Mouse (Mus musculus) lung, adult 2 months (tissue): Measurements from ENCODE around the gene Pdcd2l. TPM values are rescaled to one million over a fixed set of nuclear protein-coding genes. Genes with fewer than 3 reads are reported as not detected.
"Not testable (repeated sequence)": the region's sequence is repeated elsewhere in the genome, so short reads cannot be mapped to it uniquely, and the experiment has no call there.

Experiments used
- DNase-seq: peaks from one replicate; pipeline ENCODE4 v3.0.0; 2022
- H3K4me1 ChIP-seq: fragments of 200-500 bp; 2 replicates; pipeline ENCODE4 v1.6.1; 2011; ENCODE audit warnings: low read length; ENCODE audit not compliant: control insufficient read depth, insufficient read depth
- H3K4me3 ChIP-seq: fragments of 200-500 bp; replicated peaks from 2 replicates; pipeline ENCODE3; 2011; ENCODE audit warnings: low read depth, mild to moderate bottlenecking, control low read depth, low read length; ENCODE audit errors: extremely low read depth
- CTCF ChIP-seq: fragments of 200-500 bp; IDR thresholded peaks from 2 replicates; pipeline ENCODE4 v1.5.1; 2011; ENCODE audit warnings: mild to moderate bottlenecking, low read length, control low read depth; ENCODE audit not compliant: insufficient read depth
- POLR2A ChIP-seq: fragments of 200-500 bp; IDR thresholded peaks from 2 replicates; pipeline ENCODE4 v1.6.1; 2011; ENCODE audit warnings: low read depth, mild to moderate bottlenecking, control low read depth, low read length, borderline replicate concordance; ENCODE audit errors: extremely low read depth
- WGBS: fragments of 180-500 bp; shearing (Covaris S2); methylation state at CpG from one replicate; pipeline ENCODE4 v1.1.7; 2018; 5-methylcytosine and 5-hydroxymethylcytosine counted together
- polyA plus RNA-seq: library from polyadenylated mRNA; depleted of rRNA; stranded (reverse); fragments of >200 nt; gene quantifications from 2 replicates; pipeline ENCODE4 v1.2.3, GENCODE M21; 2012

Pdcd2l gene
- polyA plus RNA-seq, 1 experiment, result 23.7 TPM

DNA sequence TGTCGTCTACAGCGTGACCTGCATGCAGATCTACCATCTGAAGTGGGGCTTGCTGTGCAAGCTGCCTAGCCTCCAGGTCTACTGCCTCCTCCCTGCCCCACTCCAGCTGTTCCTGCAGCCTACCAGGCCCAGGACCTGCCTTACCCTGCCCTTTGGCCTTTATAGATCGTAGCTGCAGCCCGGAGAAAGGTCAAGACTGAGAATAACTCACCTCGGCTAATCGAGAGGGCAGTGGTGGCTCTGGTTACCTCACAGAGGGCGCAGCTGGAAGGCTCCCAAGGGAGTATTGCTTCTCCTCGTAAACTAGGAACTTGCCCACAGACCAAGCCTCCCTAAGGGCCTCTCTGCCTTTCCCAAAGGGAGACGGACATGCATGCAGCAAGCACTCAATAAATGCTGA lies 19.0 kb upstream of the Pdcd2l start:
- no peak overlapping the region for H3K4me3 ChIP-seq
- TF ChIP-seq POLR2A (no peak), CTCF (no peak)
- no peaks in the 10 kb centered on the region for H3K4me1 ChIP-seq
- WGBS, result 86% methylated on average over 9 of the region's 9 CpGs
- no peak for DNase-seq

DNA sequence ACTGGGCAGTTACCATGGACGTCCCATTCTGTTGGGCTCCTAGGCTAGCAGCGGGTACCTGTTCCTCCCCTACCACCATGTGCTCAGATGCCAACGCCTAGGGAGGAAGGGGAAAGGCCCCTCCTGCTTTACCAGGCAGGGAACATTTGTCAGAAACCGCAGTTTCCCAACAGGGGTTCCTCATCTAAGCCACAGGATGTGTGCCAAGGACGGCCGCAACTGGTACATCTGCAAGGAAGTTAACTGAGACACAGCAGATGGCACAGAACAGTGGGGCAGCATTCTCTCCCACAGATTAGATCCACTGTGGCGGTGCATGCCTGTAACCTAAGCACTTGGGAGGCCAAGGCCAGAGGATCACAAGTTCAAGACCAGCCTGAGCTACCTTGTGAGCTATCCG lies 18.2 kb upstream of the Pdcd2l start:
- Histone ChIP-seq H3K4me1 (no peaks in the 10 kb centered on the region), H3K4me3 (no peak overlapping the region)
- DNase-seq, result no peak
- TF ChIP-seq POLR2A (no peak), CTCF (no peak)
- 84% methylated on average over 8 of the region's 8 CpGs for WGBS

DNA sequence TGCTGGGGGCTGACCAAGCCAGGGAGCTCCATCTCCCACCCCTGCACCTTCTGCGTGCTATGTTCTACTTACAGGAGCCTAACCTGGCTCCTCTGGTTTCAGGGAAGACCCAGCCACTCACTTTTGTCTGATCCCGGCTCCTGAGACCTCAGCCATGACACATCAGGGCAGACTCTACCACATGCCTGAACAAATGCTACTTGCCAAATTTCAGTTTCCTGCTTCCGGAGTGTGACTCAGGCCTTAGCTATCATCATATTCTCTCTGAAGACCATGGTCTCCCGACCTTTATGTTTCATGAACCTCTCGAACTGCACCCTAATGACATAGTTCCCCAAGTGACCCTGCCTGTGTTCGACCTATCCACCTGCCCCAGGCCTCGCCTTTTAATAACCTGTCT lies 16.8 kb upstream of the Pdcd2l start:
- WGBS, result 69% methylated on average over 7 of the region's 7 CpGs
- DNase-seq, result no peak
- no peak overlapping the region for H3K4me3 ChIP-seq
- no peaks in the 10 kb centered on the region for H3K4me1 ChIP-seq
- TF ChIP-seq POLR2A (no peak), CTCF (no peak)

DNA sequence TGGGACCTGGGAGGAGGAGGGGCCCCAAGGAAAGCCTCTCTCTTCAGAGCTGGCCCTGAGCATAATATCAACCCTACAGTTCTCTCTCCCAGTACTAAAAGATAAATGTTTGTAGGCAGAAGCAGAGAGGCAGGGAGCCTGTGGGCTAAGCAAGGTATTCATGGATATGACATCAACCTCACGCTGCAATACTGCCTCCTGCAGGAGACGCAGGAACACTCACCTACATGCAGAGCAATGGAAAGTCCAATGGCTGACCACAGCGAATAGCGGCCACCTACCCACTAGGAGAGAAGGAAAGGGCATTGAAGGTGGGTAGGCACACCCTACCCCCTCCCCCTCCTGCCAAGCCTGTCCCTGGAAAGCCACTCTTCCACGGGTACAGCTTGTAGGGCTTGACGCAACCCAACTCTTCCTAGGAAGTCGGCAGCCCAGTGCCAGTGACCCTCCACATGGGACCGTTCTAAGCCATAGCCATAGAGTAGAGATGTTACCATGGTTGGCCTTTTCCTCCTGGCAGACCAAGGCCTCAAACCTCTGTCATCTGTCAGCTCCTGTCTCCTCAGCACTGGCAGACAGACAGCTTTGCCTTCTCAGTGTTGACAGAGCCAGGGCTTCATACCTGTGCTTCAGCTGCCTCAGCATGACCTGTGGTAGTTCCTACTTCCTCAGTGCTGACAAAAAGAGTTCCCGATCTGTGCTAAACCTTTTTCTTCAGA lies 11.7 kb upstream of the Pdcd2l start:
- DNase-seq, result no peak
- WGBS, result 89% methylated on average over 9 of the region's 9 CpGs
- Histone ChIP-seq H3K4me1 (no peaks in the 10 kb centered on the region), H3K4me3 (no peak overlapping the region)
- TF ChIP-seq POLR2A (no peak), CTCF (no peak)

DNA sequence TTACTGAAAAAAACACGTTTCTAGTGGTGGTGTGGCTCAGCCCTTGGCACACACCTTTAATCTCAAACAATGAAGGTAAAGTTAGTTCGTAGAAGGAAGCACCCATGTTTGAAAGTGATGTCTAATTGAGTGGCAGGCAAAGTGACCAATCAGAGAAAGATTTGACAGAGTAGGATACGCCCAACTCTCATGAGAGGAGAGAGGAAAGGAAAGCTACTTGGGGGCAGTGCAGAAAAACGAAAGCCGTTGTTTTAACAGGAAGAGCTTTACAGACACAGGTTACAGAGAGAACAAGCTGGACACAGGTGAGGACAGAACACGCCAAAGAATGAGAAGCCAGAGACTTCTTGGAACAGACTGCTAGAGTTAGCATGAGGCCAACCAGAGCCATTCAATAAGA lies 9.9 kb upstream of the Pdcd2l start:
- no peak for DNase-seq
- H3K4me3 ChIP-seq, result no peak overlapping the region
- no peaks in the 10 kb centered on the region for H3K4me1 ChIP-seq
- 92% methylated on average over 6 of the region's 6 CpGs for WGBS
- TF ChIP-seq POLR2A (no peak), CTCF (no peak)

DNA sequence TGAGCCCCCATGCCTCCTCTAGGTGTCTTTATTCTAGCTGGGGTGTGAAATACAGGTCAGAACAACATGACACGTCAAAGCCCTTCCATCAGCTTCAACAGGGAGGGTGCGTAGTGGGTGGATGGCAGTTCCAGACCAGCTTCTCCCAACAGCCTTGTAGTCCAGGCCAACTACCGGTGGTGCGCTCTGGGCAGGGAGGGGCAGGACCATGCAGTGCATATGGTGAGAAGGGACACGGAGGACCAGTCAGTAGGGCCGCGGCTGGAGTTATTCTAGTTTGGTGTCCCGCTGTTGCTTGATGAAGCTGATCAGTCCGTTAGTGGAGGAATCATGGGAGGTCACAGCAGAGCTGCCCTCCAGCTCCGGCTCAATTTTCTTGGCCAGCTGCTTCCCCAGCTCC lies 5.7 kb upstream of the Pdcd2l start:
- not testable (repeated sequence) for H3K4me1 ChIP-seq, DNase-seq, H3K4me3 ChIP-seq
- 89% methylated on average over 10 of the region's 10 CpGs for WGBS

DNA sequence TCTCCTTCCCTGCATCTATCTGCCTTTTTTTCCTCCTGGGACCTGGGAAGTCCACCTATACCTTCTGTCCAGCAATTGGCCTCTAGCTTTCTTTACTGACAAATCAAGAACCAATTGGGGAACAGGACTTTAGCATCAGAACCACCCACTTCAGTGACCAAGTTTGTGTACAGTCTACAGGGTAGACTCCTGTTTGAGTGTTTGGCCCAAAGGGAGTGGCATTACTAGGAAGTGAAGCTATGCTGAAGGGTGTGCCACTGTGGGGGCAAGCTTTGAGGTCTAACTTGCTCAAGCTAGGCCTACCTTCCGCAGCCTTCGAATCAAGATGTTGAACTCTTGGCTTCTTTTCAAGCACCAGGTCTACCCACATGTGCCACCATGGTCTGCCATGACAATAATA lies 4.4 kb upstream of the Pdcd2l start:
- WGBS, result 89% methylated on average over 2 of the region's 2 CpGs
- no peak for DNase-seq
- no peak for TF ChIP-seq CTCF
- TF ChIP-seq POLR2A, result no peak
- Histone ChIP-seq H3K4me3 (no peak overlapping the region), H3K4me1 (no peaks in the 10 kb centered on the region)

DNA sequence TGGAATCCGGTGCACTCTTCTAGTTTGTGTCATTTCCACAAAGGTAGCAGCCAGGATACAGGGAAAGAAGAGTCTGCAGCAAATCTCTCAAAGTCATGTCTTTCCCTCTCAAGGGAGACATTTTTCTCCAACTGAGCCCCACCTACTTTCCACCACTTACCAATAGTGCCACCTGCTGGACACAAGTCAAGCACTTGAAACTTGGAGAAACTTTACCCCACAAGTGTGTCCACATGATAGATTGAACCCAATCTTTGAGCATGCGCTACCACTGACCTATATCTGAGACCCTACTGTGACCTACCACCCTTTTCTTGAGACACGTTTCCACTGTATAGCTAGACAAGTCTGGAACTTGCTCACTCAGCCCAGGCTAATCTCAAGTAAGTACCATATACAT lies 1.9 kb upstream of the Pdcd2l start:
- peaks cover 6% of the 10 kb centered on the region; the same call in 1 of the 2 replicates for H3K4me1 ChIP-seq
- DNase-seq, result peak; percentile 21
- 54% methylated on average over 3 of the region's 3 CpGs for WGBS
- H3K4me3 ChIP-seq, result no peak overlapping the region
- TF ChIP-seq POLR2A (no peak), CTCF (no peak)

DNA sequence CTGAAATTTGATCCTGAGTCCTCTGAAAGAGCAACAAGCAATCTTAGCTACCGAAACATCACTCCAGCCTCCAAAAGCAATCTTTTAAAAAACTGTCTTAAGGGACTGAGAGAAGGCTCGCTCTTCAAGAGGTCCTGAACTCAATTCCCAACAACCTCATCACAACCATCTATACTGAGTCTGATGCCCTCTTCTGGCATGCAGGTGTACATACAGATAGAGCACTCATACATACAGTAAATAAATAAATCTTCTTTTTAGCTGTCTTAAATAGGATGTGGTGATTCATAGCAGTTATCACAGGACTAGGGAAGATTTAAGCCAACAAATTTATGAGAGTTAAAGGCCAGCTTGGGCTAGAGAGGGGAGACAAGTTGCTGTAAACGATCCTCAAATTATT lies 829 bp downstream of the Pdcd2l start:
- peaks cover 6% of the 10 kb centered on the region; the same call in 1 of the 2 replicates for H3K4me1 ChIP-seq
- DNase-seq, result no peak
- WGBS, result 43% methylated on average over 3 of the region's 3 CpGs
- TF ChIP-seq CTCF (no peak), POLR2A (no peak)
- peak overlapping the region; percentile 92 for H3K4me3 ChIP-seq

DNA sequence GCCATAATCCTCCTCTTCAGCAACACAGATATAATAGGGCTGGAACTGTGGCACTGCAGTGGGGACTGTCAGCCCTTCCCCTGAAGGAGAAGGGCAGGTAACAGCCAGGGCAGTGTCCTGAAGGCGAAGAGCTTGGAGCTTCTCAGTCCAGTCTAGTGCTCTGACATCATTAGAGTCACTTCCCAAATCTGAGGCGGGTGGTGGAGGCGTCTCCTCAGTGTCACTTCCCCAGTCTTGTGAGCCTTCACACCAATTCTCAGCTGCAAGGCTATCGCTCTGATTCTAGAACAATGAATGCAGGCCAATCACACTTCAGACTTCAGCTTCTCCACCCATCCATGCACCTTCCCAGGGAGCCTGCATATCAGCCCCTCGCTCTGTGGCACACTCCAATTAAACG lies 3.6 kb downstream of the Pdcd2l start:
- DNase-seq, result no peak
- WGBS, result 87% methylated on average over 6 of the region's 6 CpGs
- Histone ChIP-seq H3K4me3 (no peak overlapping the region), H3K4me1 (peaks cover 6% of the 10 kb centered on the region; the same call in 1 of the 2 replicates)
- no peak for TF ChIP-seq POLR2A
- no peak for TF ChIP-seq CTCF

DNA sequence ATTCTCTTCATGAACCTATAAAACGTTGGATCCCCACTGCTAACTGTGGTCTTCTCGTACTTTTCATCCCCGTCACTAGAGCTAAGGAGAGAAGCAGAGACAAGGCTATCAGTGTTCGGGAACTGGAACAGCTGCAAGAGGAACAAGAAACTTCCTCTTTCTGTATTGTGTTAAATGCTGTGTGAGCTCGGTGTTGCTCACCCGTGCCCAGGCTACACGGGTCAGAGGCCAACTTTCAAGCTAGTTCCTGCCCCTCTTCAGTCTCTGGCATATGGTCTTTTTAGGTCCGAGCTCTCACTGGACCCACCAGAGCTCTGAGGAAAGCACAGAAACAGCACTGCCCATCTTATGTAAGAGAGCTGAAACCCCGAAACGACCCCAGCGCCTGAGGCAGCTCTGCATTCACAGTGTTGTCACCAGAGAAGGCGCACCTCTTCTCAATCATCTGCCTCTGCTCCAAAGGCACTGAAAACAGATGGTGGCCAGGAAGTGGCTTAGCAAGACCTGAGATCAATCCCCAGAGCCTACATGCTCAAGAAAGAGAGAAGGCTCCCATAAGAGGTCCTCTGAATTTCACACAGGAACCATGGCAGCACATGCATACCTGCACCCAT lies 7.0 kb downstream of the Pdcd2l start:
- WGBS, result 76% methylated on average over 12 of the region's 12 CpGs
- TF ChIP-seq CTCF (no peak), POLR2A (no peak)

More for the DNA sequence above, 7.0 kb downstream of the Pdcd2l start:
- no peak overlapping the region for H3K4me3 ChIP-seq
- DNase-seq, result no peak
- H3K4me1 ChIP-seq, result no peaks in the 10 kb centered on the region
